Mouse (Mus musculus): ENCODE results near the gene Rsf1.
A peak's percentile ranks its signal among the peaks of the same experiment; 100 is the strongest.

Rsf1 gene

DNA sequence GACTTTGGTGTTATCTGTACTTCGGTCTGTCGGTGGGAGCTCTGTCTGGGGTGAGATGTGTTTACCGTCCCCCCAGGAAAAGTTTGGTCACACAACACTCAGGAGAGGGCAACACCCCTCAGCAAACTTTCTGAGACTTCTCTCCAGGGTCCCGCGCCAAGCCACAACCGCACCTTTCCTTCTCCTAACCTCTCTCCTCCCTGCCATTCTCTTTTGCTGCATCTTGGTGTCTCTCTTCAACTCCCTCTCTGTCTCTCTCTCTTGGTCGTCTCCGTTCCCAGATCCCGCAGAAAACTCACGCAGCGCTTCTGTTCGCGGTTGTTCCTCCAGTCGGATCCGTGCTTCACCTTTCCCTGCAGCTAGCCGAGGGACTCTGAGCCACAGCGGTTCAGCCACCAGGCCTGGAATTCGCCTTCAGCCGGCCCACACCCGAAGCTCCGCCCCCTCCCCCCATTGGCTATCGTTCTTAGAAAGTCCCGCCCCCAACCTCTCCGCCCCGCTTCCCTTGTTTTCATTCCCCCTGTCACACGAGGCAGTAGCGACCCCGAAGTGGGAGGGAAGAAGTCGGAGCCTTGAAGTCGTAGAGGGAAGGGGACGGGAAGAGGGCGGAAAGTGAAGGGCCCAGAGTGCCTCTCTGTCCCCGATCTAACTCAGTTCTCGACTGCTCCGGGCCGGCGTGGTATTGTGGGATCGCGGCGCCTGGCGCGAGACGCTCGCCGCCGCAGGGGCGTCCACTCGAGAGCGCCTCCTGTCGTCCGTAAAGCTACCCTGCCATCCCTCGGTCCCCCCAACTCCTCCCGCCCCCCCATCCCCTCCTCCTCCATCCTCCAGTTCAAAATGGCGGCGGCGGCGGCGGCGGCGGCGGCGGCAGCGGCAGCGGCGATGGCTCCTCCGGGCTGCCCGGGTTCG lies at the start of gene Rsf1, which contains the start of gene Aamdc:
Gene Rsf1 (plus strand): TSS at position 823 of the 909 bp plus-strand sequence.
Gene Aamdc (minus strand): TSS at position 431 of the 909 bp plus-strand sequence.
- peak; percentile 95 for DNase-seq (ENCODE audit: low spot score)

GRCm38 (mm10) chr7:97535531-97535930 lies 44.2 kb upstream of the Rsf1 start:
- no peak for DNase-seq (ENCODE audit: low spot score)

- no peak for DNase-seq (ENCODE audit: low spot score)
Measured at GRCm38 (mm10) chr7:97536571-97536970, 43.1 kb upstream of the Rsf1 start.

DNA sequence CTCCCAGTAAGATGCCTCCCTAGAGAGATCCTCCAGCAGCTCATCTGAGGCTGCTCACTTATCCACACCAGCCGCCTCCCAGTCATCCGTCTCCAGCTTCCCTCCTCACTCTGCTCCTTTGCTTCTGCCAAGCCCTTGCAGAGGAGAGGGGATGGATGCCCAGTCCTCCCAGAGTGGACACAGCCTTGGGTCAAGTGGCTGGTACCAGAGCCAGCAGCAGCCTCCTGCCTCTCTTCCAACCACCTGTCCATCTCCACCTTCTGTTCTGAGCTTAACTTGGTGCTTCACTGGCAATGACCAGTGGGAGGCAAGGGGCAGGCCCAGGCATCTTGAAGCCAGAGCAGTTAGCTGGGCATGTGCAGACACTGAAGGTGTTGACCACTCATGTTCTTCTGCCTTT lies 33.2 kb upstream of the Rsf1 start:
- DNase-seq (ENCODE audit: low spot score): no peak

- DNase-seq (ENCODE audit: low spot score): no peak
Measured at GRCm38 (mm10) chr7:97549301-97549700, 30.4 kb upstream of the Rsf1 start.

GRCm38 (mm10) chr7:97550673-97551072 lies 29.0 kb upstream of the Rsf1 start:
- no peak for DNase-seq (ENCODE audit: low spot score)

DNA sequence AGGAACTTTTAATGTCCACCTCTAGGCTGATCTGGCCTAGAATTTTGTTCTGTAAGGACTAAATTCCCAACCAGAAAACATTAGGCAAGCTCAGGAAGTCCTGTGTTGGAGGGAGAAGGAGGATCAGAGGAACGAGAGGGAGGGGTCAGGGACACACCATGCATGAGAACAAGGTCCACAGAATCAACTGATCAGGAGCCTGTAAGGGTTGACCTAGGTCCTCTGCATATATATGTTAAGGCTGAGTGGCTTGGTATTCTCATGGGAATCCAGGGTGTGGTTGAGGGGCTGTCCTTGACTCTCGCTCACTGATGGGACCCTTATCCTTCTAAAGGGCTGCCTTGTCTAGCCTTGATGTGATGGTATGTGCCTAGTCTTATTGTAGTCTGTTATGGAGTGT lies 16.1 kb upstream of the Rsf1 start:
- DNase-seq (ENCODE audit: low spot score): no peak

DNA sequence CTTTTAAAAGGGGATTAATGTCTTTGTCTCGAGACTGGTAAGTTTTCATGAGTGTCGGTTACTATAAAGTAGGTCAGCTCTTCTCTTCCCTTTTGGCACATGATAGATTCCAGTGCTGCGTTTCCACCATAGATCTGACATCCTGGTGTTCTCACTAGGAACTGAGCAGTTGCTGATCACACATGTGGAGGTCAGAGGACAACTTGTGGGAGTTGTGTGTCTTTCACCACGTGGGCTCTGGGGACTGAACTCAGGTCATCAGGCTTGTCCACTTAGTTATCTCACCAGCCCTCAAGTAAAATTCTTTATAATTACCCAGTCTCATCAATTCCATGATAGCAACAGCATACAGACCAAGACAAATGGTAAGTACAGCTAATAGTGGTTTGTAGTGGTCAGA lies 10.3 kb upstream of the Rsf1 start:
- DNase-seq (ENCODE audit: low spot score): no peak

DNA sequence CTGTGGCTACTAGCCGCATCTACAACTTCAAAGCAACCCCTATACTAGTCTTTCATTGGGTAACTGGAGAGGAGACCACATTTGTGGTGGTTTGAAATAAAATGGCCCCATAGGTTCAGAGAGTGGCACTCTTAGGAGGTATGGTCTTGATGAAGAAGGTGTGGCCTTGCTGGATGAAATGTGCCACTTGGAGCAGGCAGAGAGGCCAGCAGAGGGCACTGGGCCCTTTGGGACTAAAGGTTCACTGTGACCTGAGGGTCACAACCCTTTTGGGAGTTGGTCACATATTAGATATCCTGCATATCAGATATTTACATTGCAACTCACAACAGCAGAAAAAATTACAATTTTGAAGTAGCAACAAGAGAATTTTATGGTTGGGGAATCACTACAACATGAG lies 9.3 kb upstream of the Rsf1 start:
- no peak for DNase-seq (ENCODE audit: low spot score)

GRCm38 (mm10) chr7:97578361-97579066 lies 1.2 kb upstream of the Rsf1 start:
- DNase-seq (ENCODE audit: low spot score): peak; percentile 49

GRCm38 (mm10) chr7:97579976-97580842 lies 520 bp downstream of the Rsf1 start:
- DNase-seq (ENCODE audit: low spot score): peak; percentile 51

DNA sequence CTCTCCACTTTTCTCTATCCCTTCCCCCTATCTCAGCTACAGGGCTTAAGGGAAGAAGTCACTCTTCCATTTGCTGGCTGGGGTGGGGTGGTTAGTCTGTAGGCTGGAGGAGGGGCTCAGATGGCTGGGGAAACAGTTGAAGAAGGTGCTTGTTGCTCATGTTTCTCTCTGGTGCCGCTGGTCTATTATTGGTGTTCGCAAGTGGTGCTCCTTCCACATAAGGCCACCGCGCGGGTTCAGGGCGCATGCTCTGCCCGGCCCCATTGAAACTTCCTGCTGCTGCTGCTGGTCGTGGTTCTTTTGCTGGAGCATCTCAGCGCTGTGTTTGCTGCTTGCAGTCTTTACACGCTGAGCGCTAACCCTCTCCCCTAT lies 1.1 kb downstream of the Rsf1 start:
- DNase-seq (ENCODE audit: low spot score): peak; percentile 88

GRCm38 (mm10) chr7:97588506-97588905 lies 8.8 kb downstream of the Rsf1 start:
- DNase-seq (ENCODE audit: low spot score): no peak

DNA sequence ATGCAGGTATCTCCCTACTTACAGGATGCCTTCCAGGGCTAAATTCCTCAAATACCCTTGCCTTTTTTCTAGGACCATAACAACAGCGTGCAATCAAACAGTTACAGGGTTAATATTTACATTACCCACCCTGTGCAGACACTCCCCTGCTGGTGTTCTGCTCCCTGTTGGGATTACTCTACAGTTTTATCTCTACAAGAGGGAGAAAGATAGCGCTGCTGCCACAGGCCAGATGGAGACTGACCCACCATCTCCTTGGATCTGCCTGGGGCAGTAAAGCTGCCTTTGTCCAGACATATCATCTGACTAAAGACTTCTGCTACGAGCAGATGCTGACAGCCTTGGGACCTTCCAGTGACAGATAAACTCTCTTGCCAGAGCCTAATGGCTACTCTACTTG lies 10.8 kb downstream of the Rsf1 start:
- DNase-seq (ENCODE audit: low spot score): no peak

DNA sequence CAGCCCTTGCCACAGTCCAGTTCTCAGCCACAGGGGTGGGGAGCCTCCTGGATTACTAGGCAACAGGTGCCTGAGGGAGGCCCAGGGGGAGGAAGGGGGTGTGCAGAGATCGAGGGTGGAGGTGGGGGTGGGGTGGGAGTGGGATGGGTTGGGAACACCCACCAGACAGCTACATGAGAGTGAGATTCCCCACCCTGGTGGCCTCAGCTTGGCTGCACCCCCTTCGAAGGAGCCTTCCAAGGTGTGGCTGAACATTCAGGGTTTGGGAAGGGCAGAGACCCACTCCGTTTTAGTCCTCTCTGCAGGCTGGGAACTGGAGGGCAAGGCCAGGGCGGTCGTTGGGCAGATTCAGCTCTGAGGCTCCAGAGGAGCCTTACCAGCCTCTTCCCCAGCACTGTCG lies 11.6 kb downstream of the Rsf1 start:
- DNase-seq (ENCODE audit: low spot score): no peak

GRCm38 (mm10) chr7:97592396-97592795 lies 12.7 kb downstream of the Rsf1 start:
- no peak for DNase-seq (ENCODE audit: low spot score)

- DNase-seq (ENCODE audit: low spot score): no peak
Measured at GRCm38 (mm10) chr7:97593535-97593934, 13.8 kb downstream of the Rsf1 start.

- DNase-seq (ENCODE audit: low spot score): no peak
Measured at GRCm38 (mm10) chr7:97598548-97598947, 18.9 kb downstream of the Rsf1 start.

DNA sequence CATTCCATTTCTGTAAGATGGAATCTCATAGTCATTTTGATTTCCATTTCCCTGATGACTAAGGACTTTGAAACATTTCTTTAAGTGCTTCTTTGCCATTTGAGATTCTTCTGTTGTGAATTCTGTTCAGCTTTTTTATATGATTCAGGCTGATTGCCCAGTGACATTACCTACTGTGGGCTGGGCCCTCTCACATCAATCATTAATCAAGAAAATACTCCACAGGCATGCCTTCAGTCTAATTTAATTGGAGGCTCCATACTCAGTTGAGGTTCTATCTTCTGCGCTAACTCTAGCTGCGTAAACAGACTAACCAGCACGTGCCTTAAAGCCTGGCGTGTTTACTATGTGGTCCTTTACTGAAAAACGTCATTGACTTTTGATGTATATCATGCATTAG lies 41.7 kb downstream of the Rsf1 start:
- DNase-seq (ENCODE audit: low spot score): no peak

DNA sequence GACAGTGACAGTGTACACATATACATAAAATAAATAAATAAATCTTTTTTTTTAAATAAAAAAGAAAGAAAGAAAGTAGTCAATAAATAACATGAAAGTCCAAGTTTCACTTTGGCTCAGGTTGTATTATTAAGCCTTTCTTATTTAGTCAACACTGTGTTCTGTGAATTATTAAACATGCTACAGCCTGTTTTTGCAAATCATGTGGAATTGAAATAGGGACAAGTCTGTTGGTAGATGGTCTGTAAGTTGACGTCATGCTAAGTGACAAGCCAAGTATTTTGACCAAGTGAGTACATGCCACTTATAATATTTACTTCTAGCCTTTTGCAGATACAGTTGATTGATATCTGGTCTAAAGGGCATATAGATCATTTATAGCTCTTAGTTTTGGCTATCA lies 43.0 kb downstream of the Rsf1 start:
- no peak for DNase-seq (ENCODE audit: low spot score)

- no peak for DNase-seq (ENCODE audit: low spot score)
Measured at GRCm38 (mm10) chr7:97623402-97623801, 43.7 kb downstream of the Rsf1 start.

DNA sequence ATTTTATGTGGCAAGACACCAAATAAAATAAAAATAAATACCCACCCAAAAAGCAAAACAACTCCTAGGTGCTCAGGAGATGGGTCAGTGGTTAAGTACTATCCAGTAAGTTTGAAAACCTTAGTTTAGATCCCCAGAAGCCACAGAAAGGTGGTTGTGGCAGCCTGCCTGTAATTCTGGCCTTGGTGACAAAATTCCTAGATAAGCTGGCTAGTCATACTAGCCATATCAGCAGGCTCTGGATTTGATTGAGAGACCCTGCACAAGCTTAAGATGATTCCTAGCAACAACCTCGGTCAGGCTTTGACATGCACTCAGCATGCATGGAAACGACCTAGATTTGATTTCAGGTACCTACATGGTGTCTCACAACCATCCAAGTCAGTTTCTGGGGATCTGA lies 49.7 kb downstream of the Rsf1 start:
- no peak for DNase-seq (ENCODE audit: low spot score)
